Comparison of ENCODE assay signal across 8 mouse cellular contexts in genomic region chr1:131526371-131527270, GRCm38 (mm10). TPM values are rescaled to one million over a fixed set of nuclear protein-coding genes. Genes with fewer than 3 reads are reported as not detected.
DNase-seq lines count a peak whose midpoint lies in the region; ATAC-seq lines count a peak whose summit lies in the region.

No protein-coding gene starts in this region.

- H3K9me3 ChIP-seq in forebrain, embryonic 10.5 days: no peaks in the 10 kb centered on the region
- no peaks in the 10 kb centered on the region for H3K9me3 ChIP-seq in heart, embryonic 16.5 days (replicated peaks; ENCODE audit: control insufficient read depth, low read length)

- peaks cover 8% of the 10 kb centered on the region; the same call in 1 of the 2 replicates for H3K36me3 ChIP-seq in forebrain, embryonic 10.5 days (replicated peaks)
- H3K36me3 ChIP-seq in heart, embryonic 16.5 days (ENCODE audit: control insufficient read depth, insufficient read depth): no peaks in the 10 kb centered on the region

- peak; percentile 33 for ATAC-seq in heart, embryonic 16.5 days (replicated peaks; ENCODE audit: extremely low read depth, insufficient read depth, low FRiP score)

- under 1% methylated on average over 73 of the region's 81 CpGs for WGBS in forebrain, embryonic 10.5 days
- WGBS in heart, embryonic 16.5 days: under 1% methylated on average over 77 of the region's 81 CpGs

- peak overlapping the region; percentile 85 for H3K9ac ChIP-seq in heart, embryonic 16.5 days (ENCODE audit: low read length)

- H3K4me2 ChIP-seq in heart, embryonic 16.5 days (ENCODE audit: low read depth, low read length): peak overlapping the region; percentile 95

- no peaks in the 10 kb centered on the region for H3K27me3 ChIP-seq in forebrain, embryonic 10.5 days (ENCODE audit: poor library complexity, severe bottlenecking)
- H3K27me3 ChIP-seq in heart, embryonic 16.5 days (ENCODE audit: control insufficient read depth, insufficient read depth, low read length): no peaks in the 10 kb centered on the region

- DNase-seq in ES-CJ7 (ENCODE audit: low read depth, low spot score): peak; percentile 39
- DNase-seq in forebrain, embryonic 10.5 days (ENCODE audit: extremely low spot score, low spot score): peak; percentile 70
- peak; percentile 76 to 84 for DNase-seq in kidney, postnatal 36 days
- DNase-seq in lung, postnatal 10 days: peak; percentile 84
- peak; percentile 50 for DNase-seq in ovary, postnatal 14 days (ENCODE audit: low spot score)
- peak; percentile 60 to 75 for DNase-seq in thymus, postnatal 36 days

- H3K4me3 ChIP-seq in brown adipose tissue, adult 24 weeks (ENCODE audit: insufficient read depth, low read depth, low read length): peak overlapping the region; percentile 78
- peak overlapping the region; percentile 87 for H3K4me3 ChIP-seq in forebrain, embryonic 10.5 days
- peak overlapping the region; percentile 84 for H3K4me3 ChIP-seq in heart, embryonic 16.5 days (ENCODE audit: low read length)

- peak overlapping the region; percentile 81 for H3K27ac ChIP-seq in brown adipose tissue, adult 24 weeks (replicated peaks; ENCODE audit: low read depth, low read length)
- peak overlapping the region; percentile 95 for H3K27ac ChIP-seq in forebrain, embryonic 10.5 days
- H3K27ac ChIP-seq in heart, embryonic 16.5 days (ENCODE audit: low read length): peak overlapping the region; percentile 91

- H3K4me1 ChIP-seq in brown adipose tissue, adult 24 weeks (ENCODE audit: control insufficient read depth, insufficient read depth, insufficient read length, low read length): peaks cover 15% of the 10 kb centered on the region
- H3K4me1 ChIP-seq in forebrain, embryonic 10.5 days: peaks cover 75% of the 10 kb centered on the region
- H3K4me1 ChIP-seq in heart, embryonic 16.5 days (ENCODE audit: control insufficient read depth, insufficient read depth, low read length): peaks cover 38% of the 10 kb centered on the region

RNA-seq across cellular contexts. Expression of gene Srgap2, which starts 0.5 kb away (rescaled TPM):
- polyA plus RNA-seq in brown adipose tissue, adult 24 weeks (2012; ENCODE audit: insufficient read depth, insufficient read length, missing spikeins): 7.8 and 10.4 TPM in 2 replicates
- 19.1 and 21.2 TPM in 2 replicates for polyA plus RNA-seq in forebrain, embryonic 10.5 days (2016; fragmentation: Nextera tagmentation; extraction: Ambion mirVana)
- 13.3 and 16.6 TPM in 2 replicates for polyA plus RNA-seq in heart, embryonic 16.5 days (2015; fragmentation: Nextera tagmentation; extraction: Ambion mirVana)

RNA-seq across cellular contexts. Expression of gene Fam72a, which starts 1.1 kb away (rescaled TPM):
- polyA plus RNA-seq in brown adipose tissue, adult 24 weeks (2012; ENCODE audit: insufficient read depth, insufficient read length, missing spikeins): 0.79 and 1.7 TPM in 2 replicates
- 5.3 and 5.7 TPM in 2 replicates for polyA plus RNA-seq in forebrain, embryonic 10.5 days (2016; fragmentation: Nextera tagmentation; extraction: Ambion mirVana)
- 2.4 and 3.2 TPM in 2 replicates for polyA plus RNA-seq in heart, embryonic 16.5 days (2015; fragmentation: Nextera tagmentation; extraction: Ambion mirVana)

Comparison
In these comparisons a context has a peak if more than half of its experiments do, and no peak if none do; other contexts are left out.
1. Peak in every context shown above with its lines: DNase-seq, ATAC-seq, H3K4me3 ChIP-seq and H3K27ac ChIP-seq.